Comparison of ENCODE assay signal across 18 mouse cellular contexts in genomic region chr8:116466586-116466985, GRCm38 (mm10). TPM values are rescaled to one million over a fixed set of nuclear protein-coding genes. Genes with fewer than 3 reads are reported as not detected.
"Had no signal": no experiment of that assay in that cellular context is flagged by ENCODE, and none has a peak within 500 bp of the region (broad histone marks: within the 10 kb centered on the region; RNA-seq: fewer than 3 reads in every experiment).

No protein-coding gene starts in this region.

- H3K27me3 ChIP-seq: megakaryocyte, embryonic 14.5 days; midbrain, embryonic 13.5 days; midbrain, embryonic 15.5 days; neural tube, embryonic 12.5 days; stomach, embryonic 15.5 days had no signal

- H3K4me1 ChIP-seq: megakaryocyte, embryonic 14.5 days; midbrain, embryonic 13.5 days; midbrain, embryonic 15.5 days; neural tube, embryonic 12.5 days; stomach, embryonic 15.5 days had no signal

- H3K36me3 ChIP-seq: midbrain, embryonic 13.5 days; midbrain, embryonic 15.5 days; neural tube, embryonic 12.5 days; stomach, embryonic 15.5 days had no signal

- H3K4me3 ChIP-seq: megakaryocyte, embryonic 14.5 days; midbrain, embryonic 13.5 days; midbrain, embryonic 15.5 days; neural tube, embryonic 12.5 days; stomach, embryonic 15.5 days had no signal

- H3K27ac ChIP-seq: macrophage; midbrain, embryonic 13.5 days; midbrain, embryonic 15.5 days; neural tube, embryonic 12.5 days; stomach, embryonic 15.5 days; stomach, postnatal 0 days had no signal

- DNase-seq: liver, postnatal 0 days; lung, adult 2 months; lung, postnatal 10 days; lung, postnatal 36 days; right cerebral cortex, postnatal 14 days; thymus, adult 2 months; thymus, postnatal 25 days; thymus, postnatal 4 days had no signal

RNA-seq across cellular contexts. Expression of gene Dynlrb2, which starts 38.2 kb away (rescaled TPM):
- total RNA-seq: megakaryocyte progenitor cell, adult 5-6 weeks; monocyte, adult 5-6 weeks had no signal
- polyA plus RNA-seq: liver, postnatal 0 days; macrophage; spleen, adult 2 months had no signal
